Mouse (Mus musculus) cerebellum, postnatal 4 days (tissue): ENCODE data around the gene Gm42372.
A peak's percentile ranks its signal among the peaks of the same experiment; 100 is the strongest.
"Not testable (repeated sequence)": the region's sequence is repeated elsewhere in the genome, so short reads cannot be mapped to it uniquely, and the experiment has no call there.

Experiments used
- DNase-seq, 2 experiments: peaks; one replicate each; pipeline ENCODE4 v3.0.0; 2022; ENCODE audit warnings: low spot score in 2 of 2, mixed read lengths in 1 of 2

The Gm42372 gene

DNA sequence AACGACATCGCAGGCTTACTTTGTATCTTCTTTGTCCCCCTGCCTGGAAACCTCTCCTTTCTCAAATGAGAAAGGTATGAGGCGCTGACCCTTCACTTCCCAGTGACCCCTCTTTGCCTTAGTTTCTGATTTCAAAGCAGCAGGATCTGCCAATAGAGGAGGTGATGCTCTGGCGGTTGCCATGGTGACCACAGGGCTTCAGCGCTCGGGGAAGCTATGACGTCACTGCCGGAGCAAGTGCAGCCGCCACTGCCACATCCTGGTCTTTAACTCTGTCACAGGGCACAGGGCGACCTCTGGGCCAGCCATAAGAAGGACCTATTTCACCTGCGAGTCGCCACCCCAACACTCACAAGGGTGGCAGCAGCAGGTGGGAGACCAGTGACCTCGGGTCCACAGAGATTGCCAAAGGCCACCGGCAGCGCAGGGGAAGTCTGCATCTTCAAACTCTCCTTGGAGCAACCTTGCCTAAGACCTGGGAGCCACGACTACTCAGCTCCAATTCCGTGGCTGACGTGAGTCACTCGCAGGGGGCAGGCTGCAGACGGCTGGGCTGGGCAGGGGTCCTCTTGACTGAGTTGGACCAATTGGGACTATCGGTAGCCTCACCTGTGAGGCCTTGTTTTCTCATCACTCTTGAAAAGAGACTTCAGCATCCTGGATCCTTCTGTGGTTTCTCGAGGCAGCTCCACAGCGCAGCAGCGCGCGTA lies at the start of gene Gm42372:
Gene Gm42372, plus strand, starts transcription at position 228 of the 710 bp plus-strand sequence.
- peak; percentile 72 to 78 for DNase-seq

- DNase-seq: peak in 1 of 2 experiments; percentile 46
Measured at GRCm38 (mm10) chr7:16937312-16937711, 45.6 kb upstream of the Gm42372 start.

- peak in 1 of 2 experiments; percentile 56 for DNase-seq
Measured at GRCm38 (mm10) chr7:16938117-16938791, 44.6 kb upstream of the Gm42372 start.

DNA sequence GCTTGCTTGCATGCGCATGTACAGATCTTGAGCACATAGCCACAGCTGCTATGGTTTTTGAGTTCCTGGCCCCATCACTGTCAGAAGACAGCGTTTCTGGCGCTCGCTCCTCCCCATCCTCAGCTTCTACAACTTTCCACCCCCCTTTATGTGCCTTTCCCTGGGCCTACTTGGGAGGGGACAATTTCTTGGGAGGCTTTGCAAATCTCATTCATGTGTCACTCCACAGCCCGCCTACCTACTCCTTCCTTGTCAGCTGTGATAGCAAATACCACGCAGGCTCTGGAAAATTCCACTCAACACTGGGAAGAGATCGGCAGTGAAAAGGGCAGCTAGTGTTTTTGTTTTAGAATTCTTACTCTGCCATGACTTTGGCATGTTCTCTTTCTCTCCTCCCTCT lies 42.6 kb upstream of the Gm42372 start:
- no peak for DNase-seq

GRCm38 (mm10) chr7:16942861-16943260 lies 40.0 kb upstream of the Gm42372 start:
- no peak for DNase-seq

DNA sequence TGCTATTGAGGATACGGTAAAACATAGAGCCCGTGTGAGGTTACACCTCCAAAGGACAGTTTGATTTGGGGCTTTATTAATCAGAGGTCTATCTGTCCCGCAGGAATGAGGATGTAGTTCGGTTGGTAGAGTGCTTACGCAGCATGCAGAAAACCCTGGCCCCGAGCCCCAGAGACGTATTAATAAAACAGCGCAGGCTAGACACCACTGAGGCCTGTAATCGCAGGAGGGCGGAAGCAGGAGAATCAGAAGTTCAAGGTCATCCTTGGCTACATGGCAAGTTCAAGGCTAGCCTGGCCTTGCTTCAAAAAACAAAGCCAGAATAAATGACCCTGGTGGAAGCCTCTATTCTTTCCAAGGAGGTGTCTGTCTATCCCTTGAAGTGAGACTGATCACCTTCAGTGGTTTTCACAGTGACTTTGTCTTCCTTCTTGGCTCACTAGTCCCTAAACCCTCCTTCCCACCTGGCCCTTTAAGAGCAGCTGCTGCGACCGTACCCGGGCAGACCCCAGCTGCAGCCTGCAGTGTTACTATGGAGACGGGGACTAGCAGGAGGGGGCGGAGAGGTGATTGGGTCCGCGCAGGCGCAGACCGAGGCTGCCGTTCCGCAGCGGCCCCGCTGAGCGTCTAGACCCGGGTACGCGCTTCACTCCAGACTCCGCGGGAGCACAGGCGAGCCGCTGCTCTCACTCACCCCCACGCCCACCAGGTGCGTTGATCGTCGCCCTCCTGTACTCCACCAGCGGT lies 38.7 kb upstream of the Gm42372 start, which contains the start of gene Pnmal2:
Gene Pnmal2, plus strand, starts transcription at position 622 of the 747 bp plus-strand sequence.
- DNase-seq: peak; percentile 88 to 91

GRCm38 (mm10) chr7:16944808-16945315 lies 38.0 kb upstream of the Gm42372 start:
- no peak for DNase-seq

- peak in 1 of 2 experiments; percentile 46 for DNase-seq
Measured at GRCm38 (mm10) chr7:16945419-16945818, 37.5 kb upstream of the Gm42372 start.

GRCm38 (mm10) chr7:16946441-16947348 lies 36.2 kb upstream of the Gm42372 start:
- peak in 1 of 2 experiments; percentile 68 for DNase-seq

DNA sequence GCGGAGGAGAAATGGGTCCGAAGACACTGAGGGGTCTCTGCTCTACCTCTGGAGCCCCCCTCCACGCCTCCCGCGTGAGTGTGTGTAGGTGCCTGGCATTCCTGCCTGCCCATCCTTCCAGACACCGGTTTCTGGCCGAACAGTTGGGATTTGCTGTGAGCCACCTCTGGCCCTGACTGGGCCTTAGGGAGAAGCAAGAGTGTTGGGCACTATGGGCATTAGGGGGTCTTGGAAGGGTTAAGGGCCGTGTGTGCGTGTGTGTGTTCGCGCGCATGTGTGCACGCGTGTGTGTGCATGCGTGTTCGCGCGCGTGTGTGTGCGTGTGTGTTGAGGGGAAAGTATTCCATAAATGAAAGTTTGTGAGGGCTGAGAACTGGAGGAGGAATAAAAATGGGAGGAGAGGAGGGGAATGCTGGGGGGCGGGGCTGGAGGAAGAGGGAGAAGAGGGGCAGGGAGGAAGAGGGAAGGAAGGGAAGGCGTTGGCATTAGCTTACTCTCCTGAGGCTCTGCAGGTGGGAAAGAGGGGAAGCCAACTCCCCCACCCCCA lies 35.5 kb upstream of the Gm42372 start:
- no peak for DNase-seq

DNA sequence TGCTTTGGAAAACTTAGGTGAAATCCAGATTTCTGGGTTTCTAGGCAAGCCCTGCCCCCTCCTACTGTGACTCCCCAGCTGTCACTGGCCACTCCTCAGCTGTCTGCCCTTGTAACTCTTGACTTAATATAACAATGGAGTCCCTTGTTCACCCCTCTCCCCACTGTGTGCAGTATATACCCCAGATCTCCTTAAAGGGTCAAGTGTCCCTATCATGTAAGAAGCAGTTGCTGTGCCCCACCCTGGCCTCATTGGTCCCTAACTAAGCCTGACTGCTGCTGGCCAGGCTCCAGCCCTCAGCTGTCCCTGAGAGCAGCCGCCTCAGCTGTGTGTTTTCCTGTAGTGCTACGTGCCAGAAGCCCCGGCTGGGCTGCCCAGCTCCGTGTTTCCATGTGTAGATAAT lies 34.9 kb upstream of the Gm42372 start:
- DNase-seq: peak in 1 of 2 experiments; percentile 72

- DNase-seq: no peak
Measured at GRCm38 (mm10) chr7:16948923-16949458, 33.9 kb upstream of the Gm42372 start.

GRCm38 (mm10) chr7:16949908-16950841 lies 32.7 kb upstream of the Gm42372 start:
- DNase-seq: peak; percentile 72 to 89

GRCm38 (mm10) chr7:16950861-16951635 lies 31.8 kb upstream of the Gm42372 start:
- peak; percentile 86 to 87 for DNase-seq

GRCm38 (mm10) chr7:16953776-16954175 lies 29.1 kb upstream of the Gm42372 start:
- DNase-seq: not testable (repeated sequence)

GRCm38 (mm10) chr7:16955712-16956111 lies 27.2 kb upstream of the Gm42372 start:
- DNase-seq: no peak

DNA sequence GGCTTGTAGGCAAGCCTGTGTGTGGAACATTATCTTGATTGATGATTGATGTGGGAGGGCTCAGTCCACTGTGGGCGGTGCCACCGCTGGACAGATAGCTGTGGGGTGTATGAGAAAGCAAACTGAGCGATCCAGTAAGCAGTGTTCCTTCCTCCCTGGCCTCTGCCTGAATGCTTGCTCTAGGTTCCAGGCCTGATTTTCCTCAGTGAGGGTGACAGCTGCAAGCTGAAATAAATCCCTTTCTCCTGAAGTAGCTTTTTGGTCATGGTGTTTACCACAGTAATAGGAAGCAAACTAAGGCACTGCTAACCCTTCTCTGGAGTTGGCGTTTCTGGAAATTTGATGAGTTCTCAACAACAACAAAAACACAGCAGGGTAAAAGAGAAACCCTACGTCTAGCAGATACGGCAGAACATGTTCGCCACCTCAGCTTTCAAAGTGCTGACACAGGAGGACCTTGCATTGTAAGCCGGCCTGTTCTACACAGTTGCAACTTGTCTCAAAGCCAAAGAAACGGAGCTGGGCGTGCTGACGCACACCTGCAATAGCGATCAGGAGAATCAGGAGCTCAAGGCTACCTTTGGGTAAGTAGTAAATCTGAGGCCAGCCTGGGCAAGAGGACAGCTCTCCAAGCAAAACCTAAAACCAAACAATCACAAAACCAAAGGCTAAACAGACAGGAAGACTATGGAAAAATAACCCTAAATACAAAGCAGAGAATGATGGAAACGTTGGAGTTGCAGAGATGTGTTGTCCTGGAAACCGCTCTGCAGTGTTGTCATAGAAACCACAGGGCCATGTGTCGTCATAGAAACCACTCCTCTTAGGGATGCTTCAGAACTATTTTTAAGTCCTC lies 26.2 kb upstream of the Gm42372 start:
- no peak for DNase-seq
